Mouse (Mus musculus) megakaryocyte, embryonic 14.5 days (primary cell): ENCODE results near the gene Dnah5.

Source experiments
- FLI1 ChIP-seq: IDR thresholded peaks from 2 replicates; pipeline ENCODE4 v1.6.1; 2012; ENCODE audit warnings: low read length, inconsistent platforms, mixed read lengths
- GATA1 ChIP-seq: IDR thresholded peaks from 3 replicates; pipeline ENCODE4 v1.6.1; 2012; ENCODE audit warnings: mixed read lengths, low read length, inconsistent platforms, borderline replicate concordance

GRCm38 (mm10) chr15:28162291-28162690 is 41.3 kb upstream of the Dnah5 start:
- TF ChIP-seq GATA1 (no peak), FLI1 (no peak)
